Mouse (Mus musculus): ENCODE results near the gene Cacna2d3. TPM values are rescaled to one million over a fixed set of nuclear protein-coding genes. Genes with fewer than 3 reads are reported as not detected.
A peak's percentile ranks its signal among the peaks of the same experiment; 100 is the strongest.

Gene Cacna2d3
- total RNA-seq, 2 experiments from 2014 or later, result 115 to 117 TPM

DNA sequence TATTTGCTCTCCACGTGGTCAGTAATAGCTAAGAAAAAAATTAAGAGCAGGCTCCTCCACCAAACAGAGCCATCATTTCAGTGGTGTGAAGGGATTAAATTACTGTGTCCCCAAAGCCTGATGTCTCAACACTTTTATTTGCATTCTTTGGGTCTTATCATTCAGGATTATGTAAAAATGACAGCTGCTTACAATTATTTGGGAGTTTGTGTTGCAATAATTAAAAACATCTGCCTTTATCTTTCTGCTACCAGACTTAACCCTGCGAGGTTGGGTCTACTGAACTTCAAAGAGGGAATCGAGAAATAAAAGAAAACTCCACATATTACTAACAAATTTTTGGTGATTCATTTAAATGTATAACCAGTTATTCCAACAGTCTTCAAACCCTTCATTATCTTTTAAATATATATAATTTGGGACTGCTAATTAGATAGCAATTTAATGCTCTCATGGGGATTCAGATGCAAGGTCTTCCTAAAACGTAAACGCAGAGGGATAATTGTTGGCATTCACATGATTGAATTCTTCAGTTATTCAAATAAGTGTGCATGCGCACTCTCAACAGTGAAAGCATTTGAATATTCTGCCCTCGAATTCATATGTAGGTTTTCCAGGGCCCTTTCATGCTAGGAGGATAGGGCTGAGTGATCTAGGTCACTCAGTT, 636.0 kb downstream of the Cacna2d3 start:
- no peak for DNase-seq (ENCODE audit: low spot score in 2 of 2)

DNA sequence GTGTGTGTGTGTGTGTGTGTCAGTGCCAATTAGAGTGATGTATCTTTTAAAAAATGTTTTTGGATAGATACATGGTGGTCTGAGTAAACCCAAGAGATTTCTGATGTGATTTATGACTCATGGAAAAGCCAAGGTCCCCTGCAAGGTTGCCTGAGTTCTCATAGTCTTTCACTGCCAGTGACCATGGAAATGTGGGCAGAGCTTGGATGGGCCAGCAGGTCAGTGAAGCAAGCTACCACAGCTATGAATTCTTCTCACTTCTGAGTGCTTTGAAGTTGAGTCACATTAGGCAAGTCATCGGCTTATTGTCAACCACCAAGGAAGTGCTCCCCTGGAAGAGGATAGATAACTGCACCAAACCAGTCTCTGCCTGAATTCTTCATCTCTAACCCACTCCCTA, 639.5 kb downstream of the Cacna2d3 start:
- DNase-seq (ENCODE audit: low spot score in 2 of 2), result no peak

DNA sequence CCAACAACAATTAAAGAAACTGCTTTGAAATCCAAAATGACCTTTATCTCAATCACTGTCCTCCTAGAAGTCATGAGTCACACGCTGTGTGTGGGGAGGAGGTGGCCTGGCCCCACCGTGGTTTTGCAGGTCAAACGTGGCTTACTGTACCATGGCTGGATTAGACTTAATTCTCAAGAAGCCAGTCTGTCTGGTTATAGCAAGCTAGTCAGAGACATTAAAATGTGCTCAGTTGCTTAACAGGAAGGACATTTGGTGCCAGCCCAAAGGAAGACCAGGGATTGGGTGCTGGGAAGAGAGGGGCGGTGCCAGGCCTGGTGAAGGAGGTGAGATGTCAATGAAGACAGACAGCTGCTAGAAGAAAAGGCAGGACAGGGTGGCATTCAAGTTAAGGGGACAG, 641.0 kb downstream of the Cacna2d3 start:
- DNase-seq (ENCODE audit: low spot score in 2 of 2), result no peak

DNA sequence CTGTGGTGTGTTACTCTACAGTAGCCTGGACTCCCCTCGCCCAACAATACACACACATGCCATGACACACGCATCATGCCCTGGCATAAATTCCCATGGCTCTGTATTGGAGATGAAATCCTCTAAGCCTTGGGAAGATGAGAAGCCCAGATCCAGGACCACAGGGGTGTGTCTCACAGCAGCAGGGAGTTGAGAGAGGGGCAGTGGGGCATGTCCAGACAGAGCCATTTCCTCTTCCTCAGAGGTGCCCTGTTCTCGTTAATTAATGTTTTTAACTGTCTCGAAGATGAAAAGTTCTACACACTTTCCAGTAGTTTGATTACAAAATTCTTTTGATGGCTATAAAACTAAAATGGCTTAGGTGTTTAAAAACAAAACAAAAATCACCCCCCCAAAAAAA, 641.4 kb downstream of the Cacna2d3 start:
- no peak for DNase-seq (ENCODE audit: low spot score in 2 of 2)

DNA sequence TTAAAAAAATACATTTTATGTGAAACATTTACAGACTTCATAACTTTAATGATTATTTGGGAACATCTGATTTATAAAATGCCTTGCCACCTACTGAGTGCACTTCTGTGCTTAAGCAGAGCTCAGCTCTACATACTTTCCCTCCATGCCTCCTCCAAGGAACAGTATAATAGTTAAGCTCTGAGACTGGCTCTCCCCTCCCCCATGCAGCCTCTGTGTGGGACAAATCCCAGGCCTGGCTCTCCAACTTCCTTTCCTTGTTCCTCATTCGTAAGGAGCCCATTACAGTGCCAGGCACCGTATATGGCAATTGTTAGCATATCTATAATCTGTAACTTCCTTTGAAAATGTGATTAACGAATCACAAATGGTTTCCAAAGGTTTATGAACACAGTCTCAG, 644.2 kb downstream of the Cacna2d3 start:
- no peak for DNase-seq (ENCODE audit: low spot score in 2 of 2)

DNA sequence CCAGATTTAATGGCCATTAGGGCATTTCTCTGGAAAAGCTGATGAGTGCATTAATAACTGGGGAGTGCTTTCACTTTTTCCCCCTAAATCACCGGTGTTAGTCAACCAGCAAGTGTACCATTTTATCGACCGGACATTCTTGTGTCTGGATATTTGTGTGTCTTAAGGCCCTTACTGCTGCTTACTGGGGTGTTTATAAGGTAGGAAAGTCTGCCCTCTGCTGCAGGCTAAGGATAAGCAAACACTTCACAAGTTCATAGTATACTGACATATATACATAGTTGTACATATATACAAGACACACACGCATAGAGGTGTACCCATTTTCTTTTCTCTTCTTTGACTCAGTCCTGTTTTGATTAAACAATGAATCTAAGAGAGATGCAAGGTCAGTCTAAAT, 647.9 kb downstream of the Cacna2d3 start:
- DNase-seq (ENCODE audit: low spot score in 2 of 2), result no peak

DNA sequence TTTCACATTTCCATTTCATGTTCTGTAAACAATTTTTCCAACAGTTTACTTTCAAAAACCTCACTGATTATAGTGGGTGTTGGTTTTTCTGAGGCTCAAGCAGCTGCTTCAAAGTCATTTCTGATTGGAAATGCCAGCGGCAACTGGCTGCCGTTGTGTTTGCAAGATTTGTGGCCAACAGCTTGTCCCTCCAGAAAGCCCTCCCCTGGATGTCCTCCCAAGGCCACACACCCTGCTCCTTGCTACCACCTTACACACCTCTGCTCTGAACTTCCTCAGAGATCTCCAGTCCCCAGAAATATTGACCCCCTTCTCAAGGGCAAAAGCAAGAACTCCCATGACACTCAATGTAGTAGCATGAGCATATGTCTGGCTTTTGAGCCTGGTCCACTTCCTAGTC, 659.0 kb downstream of the Cacna2d3 start:
- DNase-seq (ENCODE audit: low spot score in 2 of 2), result no peak

DNA sequence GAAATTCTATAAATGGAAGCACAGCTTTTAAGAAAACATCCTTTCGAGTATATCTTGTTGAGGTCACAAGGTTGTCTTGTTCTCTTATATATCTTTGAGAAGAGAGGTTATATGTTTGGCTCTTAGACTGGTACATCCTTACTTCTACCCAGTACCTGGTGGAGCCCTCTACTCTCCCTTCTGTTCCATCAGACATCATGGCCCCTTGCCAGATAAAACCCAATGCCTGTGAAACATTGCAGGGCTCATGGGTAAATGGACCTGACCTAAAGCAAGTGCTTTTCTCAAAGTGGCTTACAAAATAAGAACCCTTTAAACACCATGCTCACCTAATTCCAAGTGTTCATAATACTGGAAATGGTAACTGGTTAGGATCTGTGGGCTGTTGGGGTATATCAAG, 660.2 kb downstream of the Cacna2d3 start:
- no peak for DNase-seq (ENCODE audit: low spot score in 2 of 2)

DNA sequence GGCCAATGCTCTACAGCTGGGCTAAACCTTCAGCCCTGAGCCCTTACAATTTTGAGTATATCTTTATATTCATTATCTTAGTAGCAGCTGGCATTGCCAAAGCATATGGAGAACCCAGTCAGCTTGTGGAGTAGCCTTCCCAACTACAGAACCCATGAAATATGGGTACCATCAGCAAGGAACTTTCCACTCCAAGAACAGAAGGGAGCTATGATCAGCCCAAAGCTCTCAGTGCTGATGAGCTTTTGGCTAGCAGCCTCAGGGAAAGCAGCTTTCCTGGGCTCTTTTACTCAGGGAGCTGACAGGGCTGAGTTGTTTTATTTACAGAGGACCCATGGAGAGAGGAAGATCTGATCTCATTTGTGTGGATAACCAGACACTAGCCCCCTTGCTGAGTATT, 661.0 kb downstream of the Cacna2d3 start:
- DNase-seq (ENCODE audit: low spot score in 2 of 2), result peak; percentile 29 to 33

DNA sequence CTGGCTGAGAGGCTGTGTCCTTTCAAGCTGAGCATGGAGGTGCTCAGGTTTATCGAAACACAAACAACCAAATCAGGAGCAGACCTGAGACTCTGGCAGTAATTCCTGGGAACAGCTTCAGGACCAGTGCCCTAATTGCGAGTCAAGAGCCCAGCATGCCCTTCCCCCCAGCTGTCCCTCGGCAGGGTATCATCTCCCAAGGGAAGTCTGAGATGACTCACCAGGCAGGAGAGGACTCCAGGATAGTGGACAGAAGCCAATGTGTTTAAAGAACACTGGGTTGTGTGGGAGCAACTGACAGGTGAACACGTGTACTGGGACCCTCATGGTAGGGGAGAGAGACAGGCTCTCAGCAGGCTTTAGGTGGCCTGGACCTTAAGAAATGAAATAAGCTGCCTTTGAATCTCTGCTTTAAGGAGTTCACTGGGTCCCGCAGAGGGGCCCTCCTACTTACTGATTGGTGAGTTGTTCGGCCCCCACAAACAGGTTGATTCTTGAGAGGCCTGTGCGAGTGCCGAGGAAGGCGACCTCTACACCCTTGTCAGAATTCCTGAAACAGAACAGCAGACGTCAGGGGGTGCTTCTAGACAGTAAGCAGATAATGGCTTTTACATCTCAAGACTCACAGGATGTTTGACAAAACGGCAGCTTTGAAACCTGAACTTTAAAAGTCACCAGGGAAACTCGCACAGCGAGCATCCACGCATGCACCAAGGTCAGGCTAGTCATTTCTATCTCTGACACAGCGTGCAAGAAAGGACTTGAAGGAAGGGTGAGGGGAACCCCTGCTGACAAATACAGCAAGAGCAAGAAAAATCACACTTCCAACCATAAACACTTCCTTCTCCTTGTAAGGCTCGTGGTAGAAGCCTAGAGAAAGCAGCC, 669.5 kb downstream of the Cacna2d3 start:
- no peak for DNase-seq (ENCODE audit: low spot score in 2 of 2)

DNA sequence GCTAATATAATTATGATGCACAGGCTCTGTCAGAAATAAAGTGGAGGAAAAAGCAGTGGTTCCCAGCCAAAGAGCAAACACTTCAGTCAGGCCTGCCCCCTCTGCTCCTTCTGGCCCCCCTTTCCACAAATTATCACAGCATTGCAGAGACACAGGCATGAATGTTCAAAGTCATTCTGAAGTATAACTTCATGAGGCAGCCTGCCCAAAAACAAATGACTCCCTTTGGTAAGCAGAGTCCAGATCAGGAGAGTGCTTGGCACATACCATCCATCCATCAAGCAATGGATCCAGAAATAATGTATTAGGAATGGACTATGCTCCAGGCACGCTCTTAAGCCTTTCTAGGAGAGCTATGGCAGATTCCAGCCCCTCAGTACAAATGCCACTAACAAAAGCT, 679.3 kb downstream of the Cacna2d3 start:
- no peak for DNase-seq (ENCODE audit: low spot score in 2 of 2)

DNA sequence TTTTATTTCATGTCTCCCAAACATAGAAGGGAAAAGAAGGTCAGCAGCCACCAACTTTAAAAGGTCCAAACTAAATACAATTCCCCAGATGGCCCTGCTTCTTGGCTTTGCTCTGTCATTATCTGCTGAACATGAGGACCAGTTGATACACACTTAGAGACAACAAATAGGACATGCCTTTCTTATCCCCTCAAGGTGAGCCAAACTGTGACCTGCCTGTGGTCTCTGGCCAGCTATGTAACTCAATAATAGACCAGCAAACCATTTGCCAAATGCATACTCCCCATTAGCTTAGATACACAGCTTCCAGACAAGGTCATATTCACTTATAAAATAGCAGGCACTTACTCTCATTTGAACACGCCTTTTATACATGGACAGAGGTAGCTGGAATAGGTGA, 680.2 kb downstream of the Cacna2d3 start:
- DNase-seq (ENCODE audit: low spot score in 2 of 2), result no peak

DNA sequence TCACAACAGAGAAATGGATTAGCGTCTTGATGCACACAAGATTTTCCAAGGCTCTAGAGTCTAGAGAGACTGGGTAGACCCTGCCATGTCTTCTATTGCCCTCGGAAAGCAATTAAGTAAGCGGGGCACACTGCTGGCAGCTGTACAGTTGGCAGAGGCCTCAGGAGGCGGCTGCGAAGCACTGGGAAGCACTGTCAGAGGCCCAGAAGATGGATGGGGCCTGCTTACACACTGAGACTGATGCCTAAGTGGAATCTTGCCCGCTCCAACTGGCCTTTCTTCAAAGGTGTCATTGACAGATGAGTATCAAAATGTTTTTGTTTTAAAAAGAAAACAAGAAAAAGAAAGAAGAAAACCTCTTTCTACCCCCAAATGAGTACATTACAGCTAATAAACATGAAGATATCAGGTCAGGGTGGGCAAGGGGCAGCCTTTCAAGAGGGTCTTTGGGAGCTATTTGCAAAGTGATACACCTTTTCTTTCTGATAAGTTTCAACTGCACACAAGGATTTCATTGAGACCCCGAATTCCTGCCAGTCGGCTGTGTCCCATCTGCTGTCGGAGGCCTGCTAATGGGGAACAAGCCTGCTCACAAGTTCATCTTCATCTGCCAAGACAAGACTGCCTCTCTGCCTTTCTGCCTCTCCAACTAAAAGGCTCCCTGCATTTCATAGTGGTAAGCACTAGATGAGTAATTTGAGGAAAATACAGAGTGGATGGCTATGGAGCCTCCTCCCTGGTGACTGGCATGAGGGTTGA, 680.9 kb downstream of the Cacna2d3 start:
- DNase-seq (ENCODE audit: low spot score in 2 of 2), result peak in 1 of 2 experiments; percentile 59

DNA sequence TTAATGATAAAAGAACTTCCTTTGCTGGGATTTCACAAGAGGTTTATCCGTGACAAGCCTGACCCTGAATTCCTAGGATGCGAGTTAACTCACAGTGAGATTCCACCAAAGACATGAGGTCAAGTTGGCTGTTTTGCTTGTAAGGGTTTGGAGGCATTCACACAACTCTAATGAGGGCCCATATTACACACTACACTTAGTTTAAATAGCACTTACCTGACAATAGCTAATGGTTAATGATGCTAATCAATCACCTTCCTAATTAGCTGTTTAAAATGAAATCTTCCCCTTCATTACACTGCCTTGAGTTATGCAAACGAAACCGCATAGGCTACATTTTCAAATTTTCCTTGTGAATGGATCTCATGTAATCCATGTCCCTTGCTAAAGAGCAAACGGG, 683.4 kb downstream of the Cacna2d3 start:
- no peak for DNase-seq (ENCODE audit: low spot score in 2 of 2)

DNA sequence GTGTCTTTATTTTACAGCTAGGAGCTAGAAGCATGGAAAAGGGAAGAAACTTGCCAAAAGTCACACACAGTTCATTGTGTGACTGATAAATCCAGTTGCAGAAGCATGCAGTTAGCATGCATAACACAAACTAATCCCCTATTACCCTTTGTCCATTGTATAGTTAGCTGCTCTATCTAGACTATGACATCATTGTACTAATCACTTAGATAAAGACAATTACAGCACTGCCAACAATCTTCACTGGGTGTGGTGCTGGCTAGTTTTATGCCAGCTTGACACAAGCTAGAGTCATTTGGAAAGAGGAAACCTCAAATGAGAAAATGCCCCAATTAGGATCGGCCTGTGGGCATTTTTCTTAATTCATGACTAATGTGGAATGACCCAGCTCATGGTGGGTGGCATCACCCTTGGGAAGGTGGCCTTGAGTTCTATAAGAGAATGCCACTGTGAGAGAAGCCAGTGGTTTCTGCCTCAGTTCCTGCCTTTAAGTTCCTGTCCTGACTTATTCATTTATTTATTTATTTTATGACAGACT, 689.7 kb downstream of the Cacna2d3 start:
- no peak for DNase-seq (ENCODE audit: low spot score in 2 of 2)

DNA sequence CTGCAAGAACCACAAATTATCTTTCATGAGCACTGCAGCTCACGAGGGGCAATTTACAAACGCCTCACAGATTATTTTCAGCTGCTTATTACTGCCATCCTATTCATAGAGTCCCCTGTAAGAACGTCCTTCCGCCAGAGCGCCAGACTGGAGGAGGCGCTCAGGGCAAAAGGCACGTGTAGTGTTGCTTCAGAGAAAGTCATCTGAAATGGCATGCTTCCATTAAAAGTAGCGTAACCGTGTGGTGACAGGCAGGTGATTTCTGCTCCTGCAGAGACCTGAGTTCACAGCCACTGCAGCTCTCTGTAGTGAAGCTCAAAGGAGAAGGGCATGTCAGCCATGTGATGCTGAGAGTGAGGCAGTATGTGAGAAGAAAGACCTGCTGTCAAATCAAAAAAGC, 691.1 kb downstream of the Cacna2d3 start:
- DNase-seq (ENCODE audit: low spot score in 2 of 2), result no peak

DNA sequence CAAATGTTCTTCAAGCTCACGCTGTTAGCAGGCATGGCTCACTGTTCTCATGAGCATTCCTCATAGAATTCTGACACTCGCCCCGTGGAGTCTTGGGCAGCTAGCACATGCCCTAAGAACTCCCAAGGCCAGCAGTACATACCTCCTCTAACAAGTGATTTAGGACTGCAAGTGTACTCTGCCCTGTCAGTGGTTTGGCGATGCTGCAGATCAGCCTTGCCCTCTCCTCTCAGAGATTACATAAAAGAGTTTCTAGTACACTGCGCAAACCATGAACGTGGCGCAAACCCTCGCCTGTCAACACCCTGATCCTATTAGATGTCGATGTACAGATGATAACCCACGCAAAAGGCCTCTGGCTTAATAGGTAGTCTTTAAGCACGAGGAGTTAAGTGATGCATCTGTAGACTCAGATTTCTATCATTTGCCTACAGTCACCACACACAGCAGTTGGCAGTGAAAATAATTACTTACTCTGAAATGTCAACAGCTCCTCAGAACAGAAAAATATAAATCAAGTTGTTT, 691.7 kb downstream of the Cacna2d3 start:
- no peak for DNase-seq (ENCODE audit: low spot score in 2 of 2)

DNA sequence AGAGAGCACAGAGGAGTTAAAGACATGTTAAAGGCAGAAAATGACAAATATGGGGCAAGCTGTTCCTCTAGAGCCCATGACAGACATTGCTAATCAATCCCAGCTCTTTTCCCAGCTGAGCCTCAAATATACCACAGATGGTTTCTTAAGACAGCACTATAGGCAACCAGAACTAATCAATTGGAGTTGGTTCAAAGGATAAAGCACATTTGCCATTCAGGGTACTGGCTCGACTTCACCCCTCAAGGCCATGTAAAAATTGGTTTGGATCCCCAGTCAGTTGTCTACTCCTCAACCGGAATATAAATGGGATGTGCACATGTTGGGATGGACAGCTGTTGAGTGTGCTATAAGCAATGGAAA, 692.6 kb downstream of the Cacna2d3 start:
- peak in 1 of 2 experiments; percentile 57 for DNase-seq (ENCODE audit: low spot score in 2 of 2)

DNA sequence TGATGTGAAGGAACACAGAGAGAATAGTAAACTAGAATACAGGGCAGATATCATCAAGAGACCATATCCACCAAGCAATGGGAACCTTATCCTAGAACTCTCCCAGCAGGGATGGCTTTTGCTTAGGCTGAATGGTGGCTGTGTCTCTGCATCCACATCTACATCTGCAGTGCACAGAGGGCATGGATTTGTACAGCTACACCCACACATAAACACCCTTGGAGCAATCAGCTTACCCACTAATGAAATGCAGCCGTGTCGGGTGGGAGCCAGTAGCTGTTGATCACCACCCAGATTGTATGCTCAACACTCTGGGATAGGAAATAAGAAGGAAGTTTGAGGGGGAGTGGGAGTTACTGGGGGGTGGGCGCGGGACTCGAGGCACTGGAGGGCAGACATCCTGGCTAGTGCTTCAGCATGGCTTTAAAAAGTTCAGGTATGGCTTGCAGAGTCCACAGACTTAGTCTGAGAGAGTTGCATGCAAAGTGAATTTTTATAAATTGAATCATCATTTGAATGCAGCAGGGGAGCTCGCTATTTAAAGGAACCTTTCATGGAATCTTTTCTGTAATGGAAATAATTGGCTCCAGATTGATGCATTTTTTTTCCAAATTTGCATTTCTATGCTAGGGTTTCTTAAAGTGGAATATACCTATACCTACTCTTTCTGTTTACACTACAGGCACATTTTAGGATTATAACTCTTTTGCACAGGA, 693.1 kb downstream of the Cacna2d3 start:
- DNase-seq (ENCODE audit: low spot score in 2 of 2), result peak in 1 of 2 experiments; percentile 22

DNA sequence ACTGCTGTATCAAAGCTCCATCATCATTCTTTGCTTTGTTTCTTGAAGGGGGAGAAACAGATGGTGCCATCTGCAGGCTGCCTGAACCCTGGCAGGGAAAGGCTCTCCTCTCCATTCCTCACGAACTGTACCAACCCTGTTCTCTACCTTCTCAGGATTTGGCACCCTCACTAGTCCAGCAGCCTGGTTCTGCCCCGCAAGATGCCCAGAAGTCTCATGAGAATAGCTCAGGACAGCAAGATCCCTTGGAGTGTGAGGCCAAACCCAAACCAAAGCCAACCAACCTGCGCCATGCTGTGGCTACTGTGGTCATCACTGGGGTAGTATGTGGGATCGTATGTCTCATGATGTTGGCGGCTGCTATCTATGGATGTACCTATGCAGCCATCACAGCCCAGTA, 694.4 kb downstream of the Cacna2d3 start:
- no peak for DNase-seq (ENCODE audit: low spot score in 2 of 2)

DNA sequence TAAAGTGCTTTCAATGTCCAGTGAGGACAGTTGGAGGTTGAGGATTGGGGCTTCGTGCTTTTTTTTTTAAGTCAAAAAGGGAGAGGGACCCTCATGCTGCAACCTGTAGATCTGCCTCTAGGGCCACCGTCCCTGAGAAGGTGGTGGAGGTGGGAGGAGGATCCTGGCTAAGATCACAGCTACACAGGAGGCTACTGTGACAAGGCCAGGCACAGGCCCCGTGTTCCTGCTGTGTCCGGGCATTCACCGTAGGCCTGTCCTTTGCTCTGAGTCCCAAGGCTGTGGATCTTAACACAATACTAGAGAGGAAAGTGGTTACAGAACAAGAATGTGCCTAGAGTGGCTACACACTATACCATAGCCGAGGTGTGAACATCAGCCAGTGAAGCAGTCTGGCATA, 696.3 kb downstream of the Cacna2d3 start:
- DNase-seq (ENCODE audit: low spot score in 2 of 2), result no peak
